In the genomic region with DNA sequence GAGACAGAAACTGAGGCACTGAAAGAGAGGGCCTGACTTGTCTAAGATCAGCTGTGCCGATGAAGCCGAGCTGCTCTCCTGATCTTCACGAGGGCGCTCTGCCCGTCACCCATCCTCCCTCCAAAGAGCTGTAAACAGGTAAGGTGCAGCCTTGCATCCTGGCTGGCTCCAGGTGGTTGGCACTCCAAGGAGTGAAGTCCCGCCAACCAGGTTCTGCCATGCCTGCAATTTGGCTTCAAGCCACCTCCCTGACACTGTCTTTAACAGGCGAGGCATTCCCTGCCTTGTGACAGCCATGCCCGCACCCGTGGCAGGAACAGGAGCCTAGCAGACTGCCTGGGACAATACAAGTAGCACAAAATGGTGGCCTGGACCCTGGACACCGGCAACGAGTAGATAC, we compare ENCODE assay signal across 27 mouse cellular contexts. TPM values are rescaled to one million over a fixed set of nuclear protein-coding genes. Genes with fewer than 3 reads are reported as not detected.
DNase-seq lines count a peak whose midpoint lies in the region; ATAC-seq and TF ChIP-seq lines count a peak whose summit lies in the region.
"Had no signal": no experiment of that assay in that cellular context is flagged by ENCODE, and none has a peak within 500 bp of the region (broad histone marks: within the 10 kb centered on the region; RNA-seq: fewer than 3 reads in every experiment).

No protein-coding gene starts in this region.

- no peak for ATAC-seq in monocyte, adult 5-6 weeks (replicated peaks; ENCODE audit: insufficient number of reproducible peaks, low FRiP score, low TSS enrichment, poor library complexity, severe bottlenecking)
- ATAC-seq: activated CD4-positive, CD25-positive, alpha-beta regulatory T cell, adult 4 months; intestine, embryonic 16.5 days had no signal

- 19% methylated on average over 11 of the region's 11 CpGs for WGBS in cerebellum, adult 2 months

- TF ChIP-seq CTCF in cerebellum, adult 2 months (IDR thresholded peaks at IDR 0.05; ENCODE audit: borderline replicate concordance, insufficient read depth, low read depth, low read length) = no peak

- intact Hi-C loops in heart, postnatal 36 days (cut with DNase I) = no loop called here

- H3K27ac ChIP-seq in cerebellum, adult 2 months (ENCODE audit: insufficient read depth, low read length) = no peak overlapping the region
- H3K27ac ChIP-seq: embryonic facial prominence, embryonic 13.5 days; forebrain, embryonic 12.5 days; gastrocnemius, adult 2 months; hindbrain, embryonic 15.5 days; layer of hippocampus, adult 2 months; limb, embryonic 12.5 days; neural tube, embryonic 15.5 days; stomach, postnatal 0 days had no signal

- H3K27me3 ChIP-seq in cerebellum, adult 2 months (ENCODE audit: control insufficient read depth, insufficient read depth, low read length) = no peaks in the 10 kb centered on the region
- H3K27me3 ChIP-seq: embryonic facial prominence, embryonic 13.5 days; hindbrain, embryonic 15.5 days; neural tube, embryonic 15.5 days had no signal

- peaks cover 17% of the 10 kb centered on the region for H3K4me1 ChIP-seq in cerebellum, adult 2 months (ENCODE audit: control insufficient read depth, insufficient read depth, low read length)
- H3K4me1 ChIP-seq: embryonic facial prominence, embryonic 13.5 days; forebrain, embryonic 12.5 days; hindbrain, embryonic 15.5 days; limb, embryonic 12.5 days had no signal

- peak; percentile 16 for DNase-seq in ovary, postnatal 36 days (ENCODE audit: low spot score)
- no peak for DNase-seq in ovary, postnatal 14 days (ENCODE audit: low spot score)
- peak; percentile 81 to 87 for DNase-seq in cerebellum, adult 2 months
- DNase-seq in cerebellum, postnatal 14 days = peak; percentile 67 to 78
- DNase-seq in kidney, postnatal 36 days = peak; percentile 39 to 58
- DNase-seq in layer of hippocampus, adult 8-10 months (ENCODE audit: low spot score in 2 of 2) = no peak
- no peak for DNase-seq in heart, postnatal 36 days
- DNase-seq: adrenal gland, adult 8-10 months; embryo, embryonic 11 days; gastrocnemius, adult 2 months; heart, postnatal 4 days; layer of hippocampus, postnatal 36 days; lung, adult 18-20 months; lung, postnatal 14 days had no signal

- H3K4me3 ChIP-seq in cerebellum, adult 2 months (replicated peaks; ENCODE audit: insufficient read depth, low read depth, low read length) = no peak overlapping the region
- H3K4me3 ChIP-seq: embryonic facial prominence, embryonic 13.5 days; erythroblast, embryonic 14.5 days; forebrain, embryonic 12.5 days; gastrocnemius, adult 2 months; hindbrain, embryonic 15.5 days; layer of hippocampus, adult 2 months; limb, embryonic 12.5 days; neural tube, embryonic 15.5 days had no signal

- no peak for TF ChIP-seq POLR2A in cerebellum, adult 2 months (IDR thresholded peaks at IDR 0.05; ENCODE audit: borderline replicate concordance, insufficient read depth, low read length)

RNA-seq across cellular contexts. Expression of a gene that starts 8.2 kb away (rescaled TPM):
- polyA plus RNA-seq in cerebellum, adult 2 months (2012; rRNA removed) = 0.72 and 0.76 TPM in 2 replicates
- 1 to 10 TPM in 3 of 4 experiments, under 1 TPM in 1; 0.89 to 2.2 (median 1.5) TPM for total RNA-seq in layer of hippocampus, adult 8-10 months (2022)
- under 1 TPM in 1 of 2 experiments, not detected in 1; 0.38 TPM for total RNA-seq in heart, postnatal 36 days (2021)
- total RNA-seq in monocyte, adult 5-6 weeks (2017) = not detected in 3 replicates
- total RNA-seq: gastrocnemius, adult 2 months; gastrocnemius, postnatal 4 days; heart, postnatal 4 days; MEL had no signal
- polyA plus RNA-seq: embryonic facial prominence, embryonic 13.5 days had no signal

RNA-seq across cellular contexts. Expression of a gene that starts 8.5 kb away (rescaled TPM):
- 57.5 and 60.9 TPM in 2 replicates for polyA plus RNA-seq in cerebellum, adult 2 months (2012; rRNA removed)
- total RNA-seq in layer of hippocampus, adult 8-10 months (2022) = 10 to 100 TPM; 83.3 to 97.8 (median 90.0) TPM
- total RNA-seq in heart, postnatal 36 days (2021) = 10 to 100 TPM; 36.9 to 42.6 TPM
- total RNA-seq in monocyte, adult 5-6 weeks (2017) = 16.7 to 50.4 TPM (median 25.1 TPM) in 3 replicates

RNA-seq across cellular contexts. Expression of a gene that starts 52.7 kb away (rescaled TPM):
- 74.3 and 80.4 TPM in 2 replicates for polyA plus RNA-seq in cerebellum, adult 2 months (2012; rRNA removed)
- total RNA-seq in layer of hippocampus, adult 8-10 months (2022) = 10 to 100 TPM; 21.9 to 29.4 (median 24.3) TPM
- 10 to 100 TPM; 10.8 to 15.0 TPM for total RNA-seq in heart, postnatal 36 days (2021)
- 0.75 to 4.6 TPM (median 3.8 TPM) in 3 replicates for total RNA-seq in monocyte, adult 5-6 weeks (2017)

Comparison
In these comparisons a context has a peak if more than half of its experiments do, and no peak if none do; other contexts are left out.
1. DNase-seq: peak in ovary, postnatal 36 days (single experiment), cerebellum, adult 2 months (2 of 2), cerebellum, postnatal 14 days (2 of 2) and kidney, postnatal 36 days (2 of 2); none in ovary, postnatal 14 days (single experiment), layer of hippocampus, adult 8-10 months (0 of 2) and heart, postnatal 36 days (0 of 2).